8 mouse cellular contexts compared by ENCODE assay signal in the genomic region with DNA sequence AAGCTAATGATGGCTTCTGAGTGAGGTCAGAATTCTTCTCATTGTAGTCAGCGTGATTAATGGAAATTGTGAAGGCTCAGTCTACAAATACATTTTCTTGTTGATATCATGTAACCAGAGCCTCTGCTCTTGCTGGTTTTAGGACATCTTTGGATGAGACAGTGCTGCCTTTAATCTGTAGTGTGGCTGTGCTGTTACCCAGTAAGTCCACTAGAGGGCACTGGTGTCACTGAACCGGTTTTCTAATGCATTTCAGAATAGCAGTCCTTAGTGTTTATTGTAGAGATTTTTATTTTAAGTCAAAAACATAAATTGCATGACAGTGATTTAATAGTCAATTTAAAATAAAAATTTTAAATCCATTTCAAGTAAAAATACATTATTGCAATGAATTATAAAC. TPM values are rescaled to one million over a fixed set of nuclear protein-coding genes. Genes with fewer than 3 reads are reported as not detected.
DNase-seq lines count a peak whose midpoint lies in the region; ATAC-seq and TF ChIP-seq lines count a peak whose summit lies in the region.

No protein-coding gene starts in this region.

- H3K4me1 ChIP-seq in limb, embryonic 14.5 days (ENCODE audit: control insufficient read depth, insufficient read depth, low read length): no peaks in the 10 kb centered on the region
- H3K4me1 ChIP-seq in neural tube, embryonic 11.5 days (ENCODE audit: control insufficient read depth, insufficient read depth, low read length): no peaks in the 10 kb centered on the region

- H3K4me2 ChIP-seq in limb, embryonic 14.5 days (replicated peaks; ENCODE audit: low read depth, low read length, severe bottlenecking): no peak overlapping the region
- H3K4me2 ChIP-seq in neural tube, embryonic 11.5 days (ENCODE audit: low read depth): no peak overlapping the region

- peak; percentile 67 for DNase-seq in CD4-positive helper T cell, adult 2 months (ENCODE audit: low read depth, low spot score)
- DNase-seq in R1 (ENCODE audit: low read depth, low spot score): peak; percentile 62
- peak; percentile 70 to 80 for DNase-seq in cerebellum, postnatal 10 days
- peak; percentile 45 to 56 for DNase-seq in frontal cortex, postnatal 10 days (ENCODE audit: low spot score in 2 of 2)
- peak; percentile 68 for DNase-seq in kidney, adult 9 months
- peak; percentile 80 for DNase-seq in limb, embryonic 14.5 days (ENCODE audit: low spot score)
- DNase-seq in neural tube, embryonic 11.5 days (ENCODE audit: low spot score): peak; percentile 60
- peak; percentile 32 to 53 for DNase-seq in thymus, adult 18-20 months

- H3K9me3 ChIP-seq in limb, embryonic 14.5 days (ENCODE audit: control insufficient read depth, low read length): no peaks in the 10 kb centered on the region
- no peaks in the 10 kb centered on the region for H3K9me3 ChIP-seq in neural tube, embryonic 11.5 days (ENCODE audit: control insufficient read depth, low read length)

- peaks cover 35% of the 10 kb centered on the region for H3K36me3 ChIP-seq in limb, embryonic 14.5 days (ENCODE audit: control insufficient read depth, insufficient read depth, low read length)
- H3K36me3 ChIP-seq in neural tube, embryonic 11.5 days (ENCODE audit: control insufficient read depth, insufficient read depth, low read length): no peaks in the 10 kb centered on the region

- ATAC-seq in limb, embryonic 14.5 days (ENCODE audit: low FRiP score, low read depth): peak; percentile 75; the same call in 1 of the 2 replicates
- ATAC-seq in neural tube, embryonic 11.5 days (ENCODE audit: insufficient read depth, low FRiP score, low TSS enrichment): peak; percentile 50; the same call in 1 of the 2 replicates

- no peak overlapping the region for H3K27ac ChIP-seq in limb, embryonic 14.5 days (replicated peaks; ENCODE audit: low read depth, low read length)
- H3K27ac ChIP-seq in neural tube, embryonic 11.5 days (ENCODE audit: low read depth, low read length): no peak overlapping the region

- no peak for TF ChIP-seq POLR2A in limb, embryonic 14.5 days (IDR thresholded peaks at IDR 0.05; ENCODE audit: borderline replicate concordance, extremely low read depth, insufficient read depth, insufficient read length)

- H3K4me3 ChIP-seq in limb, embryonic 14.5 days (replicated peaks; ENCODE audit: low read length): no peak overlapping the region
- no peak overlapping the region for H3K4me3 ChIP-seq in neural tube, embryonic 11.5 days (ENCODE audit: low read depth, low read length)

- H3K9ac ChIP-seq in limb, embryonic 14.5 days (ENCODE audit: low read depth, low read length, severe bottlenecking): no peak overlapping the region
- no peak overlapping the region for H3K9ac ChIP-seq in neural tube, embryonic 11.5 days (ENCODE audit: low read length)

- H3K27me3 ChIP-seq in limb, embryonic 14.5 days (ENCODE audit: control insufficient read depth, insufficient read depth, low read length): no peaks in the 10 kb centered on the region
- no peaks in the 10 kb centered on the region for H3K27me3 ChIP-seq in neural tube, embryonic 11.5 days (ENCODE audit: control insufficient read depth, insufficient read depth, low read length)

- WGBS in limb, embryonic 14.5 days: 5% methylated on average over 2 of the region's 2 CpGs
- WGBS in neural tube, embryonic 11.5 days: 7% methylated on average over 2 of the region's 2 CpGs

RNA-seq across cellular contexts. Expression of gene Glmn, which starts 13.5 kb away (rescaled TPM):
- polyA plus RNA-seq in limb, embryonic 14.5 days (2012; rRNA removed): 12.7 and 19.1 TPM in 2 replicates
- 30.7 and 32.1 TPM in 2 replicates for polyA plus RNA-seq in limb, embryonic 14.5 days (2014; fragmentation: Nextera tagmentation; extraction: Ambion mirVana)
- polyA plus RNA-seq in neural tube, embryonic 11.5 days (2014; fragmentation: Nextera tagmentation; extraction: Ambion mirVana): 30.3 and 32.2 TPM in 2 replicates

RNA-seq across cellular contexts. Expression of gene Rpap2, which starts 14.1 kb away (rescaled TPM):
- polyA plus RNA-seq in limb, embryonic 14.5 days (2012; rRNA removed): 8.4 and 12.6 TPM in 2 replicates
- polyA plus RNA-seq in limb, embryonic 14.5 days (2014; fragmentation: Nextera tagmentation; extraction: Ambion mirVana): 20.9 and 21.6 TPM in 2 replicates
- polyA plus RNA-seq in neural tube, embryonic 11.5 days (2014; fragmentation: Nextera tagmentation; extraction: Ambion mirVana): 19.6 and 22.1 TPM in 2 replicates
